Mouse (Mus musculus): Measurements from ENCODE around the gene Gm20518. TPM values are rescaled to one million over a fixed set of nuclear protein-coding genes. Genes with fewer than 3 reads are reported as not detected.
A peak's percentile ranks its signal among the peaks of the same experiment; 100 is the strongest.

Gm20518 gene
- total and polyA plus RNA-seq, 2 experiments = 0.09 to 0.34 TPM

GRCm38 (mm10) chr16:17815411-17816402 lies 75.8 kb downstream of the Gm20518 start:
- WGBS = 5% methylated on average over 62 of the region's 63 CpGs
- Histone ChIP-seq H3K4me3 (ENCODE audit: insufficient read depth, low read depth, low read length) (peak overlapping the region; percentile 54), H3K27ac (replicated peaks; ENCODE audit: insufficient read depth, low read depth, low read length) (no peak overlapping the region), H3K9ac (ENCODE audit: low read depth, low read length) (peak overlapping the region; percentile 35), H3K79me2 (ENCODE audit: control insufficient read depth, insufficient read depth, low read length) (no peaks in the 10 kb centered on the region), H3K4me1 (ENCODE audit: control insufficient read depth, insufficient read depth, low read length) (peaks cover 7% of the 10 kb centered on the region; the same call in 1 of the 2 replicates), H3K36me3 (ENCODE audit: control insufficient read depth, insufficient read depth, low read length) (no peaks in the 10 kb centered on the region), H3K27me3 (ENCODE audit: control insufficient read depth, insufficient read depth, low read length) (no peaks in the 10 kb centered on the region)
- no peak for TF ChIP-seq POLR2A (IDR thresholded peaks at IDR 0.05; ENCODE audit: extremely low read depth, insufficient read depth, low read length)
- TF ChIP-seq CTCF (IDR thresholded peaks at IDR 0.05; ENCODE audit: low read depth, low read length) = peak; percentile 92
- DNase-seq (ENCODE audit: extremely low read depth, low read depth, low spot score) = peak; percentile 54

- TF ChIP-seq POLR2A (IDR thresholded peaks at IDR 0.05; ENCODE audit: extremely low read depth, insufficient read depth, low read length) = no peak
- TF ChIP-seq CTCF (IDR thresholded peaks at IDR 0.05; ENCODE audit: low read depth, low read length) = no peak
- H3K27ac ChIP-seq (replicated peaks; ENCODE audit: insufficient read depth, low read depth, low read length) = no peak overlapping the region
- WGBS = 73% methylated on average over 4 of the region's 4 CpGs
- H3K9ac ChIP-seq (ENCODE audit: low read depth, low read length) = no peak overlapping the region
- H3K79me2 ChIP-seq (ENCODE audit: control insufficient read depth, insufficient read depth, low read length) = no peaks in the 10 kb centered on the region
- no peaks in the 10 kb centered on the region for H3K36me3 ChIP-seq (ENCODE audit: control insufficient read depth, insufficient read depth, low read length)
- H3K4me1 ChIP-seq (ENCODE audit: control insufficient read depth, insufficient read depth, low read length) = peaks cover 7% of the 10 kb centered on the region; the same call in 1 of the 2 replicates
- H3K27me3 ChIP-seq (ENCODE audit: control insufficient read depth, insufficient read depth, low read length) = no peaks in the 10 kb centered on the region
- H3K4me3 ChIP-seq (ENCODE audit: insufficient read depth, low read depth, low read length) = no peak overlapping the region
- DNase-seq (ENCODE audit: extremely low read depth, low read depth, low spot score) = no peak
These were observed 78.3 kb downstream of the Gm20518 start for GRCm38 (mm10) chr16:17813173-17813572.

- no peaks in the 10 kb centered on the region for H3K79me2 ChIP-seq (ENCODE audit: control insufficient read depth, insufficient read depth, low read length)
- no peak overlapping the region for H3K4me3 ChIP-seq (ENCODE audit: insufficient read depth, low read depth, low read length)
- DNase-seq (ENCODE audit: extremely low read depth, low read depth, low spot score) = peak; percentile 52
- H3K27ac ChIP-seq (replicated peaks; ENCODE audit: insufficient read depth, low read depth, low read length) = no peak overlapping the region
- TF ChIP-seq POLR2A (IDR thresholded peaks at IDR 0.05; ENCODE audit: extremely low read depth, insufficient read depth, low read length) = no peak
- peak; percentile 11; the same call in 1 of the 2 replicates for TF ChIP-seq CTCF (IDR thresholded peaks at IDR 0.05; ENCODE audit: low read depth, low read length)
- H3K4me1 ChIP-seq (ENCODE audit: control insufficient read depth, insufficient read depth, low read length) = peaks cover 7% of the 10 kb centered on the region; the same call in 1 of the 2 replicates
- 5% methylated on average over 5 of the region's 5 CpGs for WGBS
- H3K9ac ChIP-seq (ENCODE audit: low read depth, low read length) = no peak overlapping the region
- peaks cover 6% of the 10 kb centered on the region for H3K27me3 ChIP-seq (ENCODE audit: control insufficient read depth, insufficient read depth, low read length)
- no peaks in the 10 kb centered on the region for H3K36me3 ChIP-seq (ENCODE audit: control insufficient read depth, insufficient read depth, low read length)
These were observed 79.4 kb downstream of the Gm20518 start for GRCm38 (mm10) chr16:17812120-17812519.

- TF ChIP-seq POLR2A (IDR thresholded peaks at IDR 0.05; ENCODE audit: extremely low read depth, insufficient read depth, low read length) = no peak
- no peak for TF ChIP-seq CTCF (IDR thresholded peaks at IDR 0.05; ENCODE audit: low read depth, low read length)
- Histone ChIP-seq H3K4me1 (ENCODE audit: control insufficient read depth, insufficient read depth, low read length) (no peaks in the 10 kb centered on the region; the same call in 1 of the 2 replicates), H3K9ac (ENCODE audit: low read depth, low read length) (no peak overlapping the region), H3K36me3 (ENCODE audit: control insufficient read depth, insufficient read depth, low read length) (no peaks in the 10 kb centered on the region), H3K4me3 (ENCODE audit: insufficient read depth, low read depth, low read length) (no peak overlapping the region), H3K27me3 (ENCODE audit: control insufficient read depth, insufficient read depth, low read length) (peaks cover 26% of the 10 kb centered on the region), H3K27ac (replicated peaks; ENCODE audit: insufficient read depth, low read depth, low read length) (no peak overlapping the region), H3K79me2 (ENCODE audit: control insufficient read depth, insufficient read depth, low read length) (no peaks in the 10 kb centered on the region)
- WGBS = 69% methylated on average over 7 of the region's 7 CpGs
- DNase-seq (ENCODE audit: extremely low read depth, low read depth, low spot score) = no peak
These were observed 81.8 kb downstream of the Gm20518 start for GRCm38 (mm10) chr16:17809711-17810110.

- TF ChIP-seq CTCF (IDR thresholded peaks at IDR 0.05; ENCODE audit: low read depth, low read length) = no peak
- TF ChIP-seq POLR2A (IDR thresholded peaks at IDR 0.05; ENCODE audit: extremely low read depth, insufficient read depth, low read length) = no peak
- Histone ChIP-seq H3K36me3 (ENCODE audit: control insufficient read depth, insufficient read depth, low read length) (no peaks in the 10 kb centered on the region), H3K9ac (ENCODE audit: low read depth, low read length) (no peak overlapping the region), H3K27me3 (ENCODE audit: control insufficient read depth, insufficient read depth, low read length) (peaks cover 30% of the 10 kb centered on the region), H3K27ac (replicated peaks; ENCODE audit: insufficient read depth, low read depth, low read length) (no peak overlapping the region), H3K4me3 (ENCODE audit: insufficient read depth, low read depth, low read length) (no peak overlapping the region), H3K4me1 (ENCODE audit: control insufficient read depth, insufficient read depth, low read length) (peaks cover 4% of the 10 kb centered on the region; the same call in 1 of the 2 replicates), H3K79me2 (ENCODE audit: control insufficient read depth, insufficient read depth, low read length) (no peaks in the 10 kb centered on the region)
- DNase-seq (ENCODE audit: extremely low read depth, low read depth, low spot score) = no peak
- 85% methylated on average over 4 of the region's 4 CpGs for WGBS
These were observed 82.3 kb downstream of the Gm20518 start for GRCm38 (mm10) chr16:17809125-17809524.
